Mouse (Mus musculus): ENCODE results near the gene Syne1. TPM values are rescaled to one million over a fixed set of nuclear protein-coding genes. Genes with fewer than 3 reads are reported as not detected.

Syne1 gene
- polyA plus RNA-seq, 1 experiment: 38.7 TPM

DNA sequence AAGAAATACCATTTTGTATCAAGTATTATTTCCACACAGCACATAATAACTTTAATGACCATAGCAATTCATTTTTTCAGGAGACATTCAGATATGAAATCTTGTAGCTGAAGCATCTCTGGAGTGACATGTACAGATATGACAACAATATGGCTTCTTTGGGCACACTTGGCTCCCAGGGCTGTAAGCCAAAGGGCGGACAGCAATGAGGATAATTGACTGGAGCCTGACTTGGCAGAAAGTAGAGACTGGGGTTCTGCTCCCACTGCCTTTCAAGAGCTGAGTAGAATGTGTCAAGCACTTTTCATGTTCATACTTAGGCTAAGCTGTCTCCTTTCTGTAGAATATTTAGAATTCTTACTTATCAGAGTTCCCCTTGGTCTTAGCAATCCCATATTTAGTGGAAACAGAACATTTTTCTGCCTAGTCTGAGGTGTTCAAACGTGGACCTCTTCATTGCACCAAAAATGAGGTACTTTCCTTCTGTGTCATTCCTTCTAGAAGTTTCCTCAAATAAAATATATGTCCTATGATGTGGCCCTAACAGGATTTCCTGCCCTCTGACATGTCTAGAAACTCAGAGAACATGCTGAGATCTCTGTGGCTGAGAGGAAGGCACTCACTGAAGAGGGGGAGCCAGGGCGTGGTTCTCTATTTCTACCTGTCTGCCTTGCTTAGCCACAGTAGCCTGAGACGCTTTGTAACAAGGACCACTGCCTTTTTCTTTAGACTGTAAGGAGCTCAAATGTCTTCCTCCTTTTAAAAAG, 103.1 kb downstream of the Syne1 start:
- Histone ChIP-seq H3K4me3 (ENCODE audit: insufficient read depth, low read length) (no peak overlapping the region), H3K4me1 (ENCODE audit: control insufficient read depth, insufficient read depth, low read length) (no peaks in the 10 kb centered on the region), H3K27ac (ENCODE audit: insufficient read depth, low read length) (no peak overlapping the region)
- TF ChIP-seq POLR2A (IDR thresholded peaks at IDR 0.05; ENCODE audit: low read depth, low read length): no peak
- no peak for TF ChIP-seq CTCF (IDR thresholded peaks at IDR 0.05; ENCODE audit: borderline replicate concordance, insufficient read depth, low read length)

DNA sequence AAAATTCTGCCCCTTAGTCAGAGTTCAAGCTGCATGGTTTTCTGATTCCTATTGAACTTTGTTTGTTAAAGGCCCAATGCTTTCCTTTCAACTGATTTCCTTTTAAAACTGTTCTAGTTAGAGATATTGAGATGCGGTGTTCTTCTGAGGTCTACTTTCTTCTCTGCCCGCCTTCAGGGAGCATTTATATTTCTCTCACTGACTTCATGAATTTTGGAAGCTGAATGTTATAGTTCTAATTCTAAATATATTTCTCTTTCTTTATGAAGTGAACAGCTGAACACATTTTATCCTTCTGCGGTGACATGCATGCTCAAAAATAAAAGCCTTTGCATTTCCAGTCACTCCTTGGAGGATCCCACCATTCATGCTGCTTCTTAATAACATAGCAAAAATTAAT, 106.0 kb downstream of the Syne1 start:
- Histone ChIP-seq H3K4me3 (ENCODE audit: insufficient read depth, low read length) (no peak overlapping the region), H3K4me1 (ENCODE audit: control insufficient read depth, insufficient read depth, low read length) (no peaks in the 10 kb centered on the region), H3K27ac (ENCODE audit: insufficient read depth, low read length) (no peak overlapping the region)
- TF ChIP-seq POLR2A (IDR thresholded peaks at IDR 0.05; ENCODE audit: low read depth, low read length) (no peak), CTCF (IDR thresholded peaks at IDR 0.05; ENCODE audit: borderline replicate concordance, insufficient read depth, low read length) (no peak)

DNA sequence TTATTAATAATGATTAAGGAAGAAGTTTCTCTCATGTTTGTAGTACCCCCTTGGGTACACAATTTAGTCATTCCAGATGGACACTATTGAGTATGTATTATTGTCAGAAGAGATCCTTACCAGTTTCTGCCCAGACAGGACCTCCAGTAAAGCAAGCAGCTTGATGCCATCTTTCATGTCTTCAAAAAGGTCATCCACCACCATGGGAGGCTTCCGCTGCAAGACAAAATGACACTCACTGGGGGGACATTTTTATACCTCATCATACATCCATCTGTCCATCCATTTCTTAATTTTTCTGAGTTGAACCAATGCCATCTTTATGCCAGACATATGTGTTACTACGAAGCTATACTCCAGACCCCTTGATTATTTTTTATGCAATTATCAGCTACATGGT, 108.3 kb downstream of the Syne1 start:
- TF ChIP-seq POLR2A (IDR thresholded peaks at IDR 0.05; ENCODE audit: low read depth, low read length): no peak
- no peak for TF ChIP-seq CTCF (IDR thresholded peaks at IDR 0.05; ENCODE audit: borderline replicate concordance, insufficient read depth, low read length)
- Histone ChIP-seq H3K4me1 (ENCODE audit: control insufficient read depth, insufficient read depth, low read length) (no peaks in the 10 kb centered on the region), H3K27ac (ENCODE audit: insufficient read depth, low read length) (no peak overlapping the region), H3K4me3 (ENCODE audit: insufficient read depth, low read length) (no peak overlapping the region)

DNA sequence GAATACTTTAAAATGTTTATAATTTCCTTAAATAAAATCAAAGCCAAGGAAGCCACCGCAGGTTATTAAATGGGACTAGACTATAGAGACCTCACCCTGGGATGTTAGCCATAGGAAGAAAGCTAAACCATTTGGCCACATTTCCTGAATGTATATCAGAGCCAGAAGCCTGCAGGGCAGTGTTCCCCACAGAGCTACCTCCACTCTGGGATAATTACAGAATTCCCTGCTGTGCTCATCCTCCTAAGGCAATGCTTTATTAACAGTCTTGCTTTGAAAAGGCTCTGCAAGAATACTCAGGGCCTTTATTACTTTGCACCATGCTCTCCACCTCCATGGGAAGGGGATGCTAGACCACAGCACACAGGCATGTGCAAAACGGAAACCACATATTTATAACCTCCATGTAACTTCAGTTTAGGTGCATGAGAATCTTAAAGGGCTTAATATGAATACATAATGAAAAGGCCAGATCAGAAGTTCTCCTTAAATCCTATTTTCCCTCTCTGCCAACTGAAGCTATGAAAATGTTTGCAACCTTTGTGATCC, 111.4 kb downstream of the Syne1 start:
- no peaks in the 10 kb centered on the region for H3K4me1 ChIP-seq (ENCODE audit: control insufficient read depth, insufficient read depth, low read length)
- H3K4me3 ChIP-seq (ENCODE audit: insufficient read depth, low read length): no peak overlapping the region
- no peak overlapping the region for H3K27ac ChIP-seq (ENCODE audit: insufficient read depth, low read length)
- no peak for TF ChIP-seq CTCF (IDR thresholded peaks at IDR 0.05; ENCODE audit: borderline replicate concordance, insufficient read depth, low read length)
- TF ChIP-seq POLR2A (IDR thresholded peaks at IDR 0.05; ENCODE audit: low read depth, low read length): no peak

DNA sequence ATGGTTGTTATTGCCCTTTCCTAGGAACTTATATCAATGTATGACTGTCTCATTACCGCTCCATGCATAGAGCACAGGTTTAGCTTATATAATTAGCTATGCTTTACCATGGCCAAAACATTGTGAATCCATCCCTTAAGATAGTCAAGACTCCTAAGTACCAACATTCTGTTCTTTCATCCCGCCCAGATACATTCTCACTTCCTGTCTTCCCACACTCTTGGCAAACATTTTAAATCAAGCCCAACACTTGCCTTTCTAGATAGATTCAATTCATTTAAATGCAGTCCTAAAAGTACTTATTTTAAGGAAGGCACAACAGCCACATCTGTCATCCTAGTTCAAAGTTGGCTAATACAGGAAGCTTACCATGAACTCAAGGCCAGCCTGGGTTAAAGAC, 113.5 kb downstream of the Syne1 start:
- H3K27ac ChIP-seq (ENCODE audit: insufficient read depth, low read length): no peak overlapping the region
- H3K4me3 ChIP-seq (ENCODE audit: insufficient read depth, low read length): no peak overlapping the region
- TF ChIP-seq CTCF (IDR thresholded peaks at IDR 0.05; ENCODE audit: borderline replicate concordance, insufficient read depth, low read length): no peak
- no peak for TF ChIP-seq POLR2A (IDR thresholded peaks at IDR 0.05; ENCODE audit: low read depth, low read length)
- no peaks in the 10 kb centered on the region for H3K4me1 ChIP-seq (ENCODE audit: control insufficient read depth, insufficient read depth, low read length)

DNA sequence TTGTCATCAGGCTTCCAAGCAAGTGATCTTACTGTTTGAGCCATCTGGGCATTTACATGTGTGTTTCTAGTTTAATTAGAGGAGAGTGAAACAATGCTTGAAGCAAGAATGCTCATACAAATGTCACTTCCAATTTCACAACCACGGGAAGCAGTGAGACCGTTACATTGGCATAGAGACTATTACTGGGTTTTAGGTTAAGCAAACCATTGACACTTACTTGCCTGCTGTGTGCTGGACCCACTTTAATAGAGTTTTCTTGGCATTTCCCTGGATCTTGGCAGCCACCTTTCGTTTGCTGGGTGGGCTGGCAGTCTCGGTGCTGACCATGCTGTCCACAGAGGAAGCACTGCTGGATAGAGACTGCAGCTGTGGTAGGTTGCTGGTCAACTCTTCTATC, 127.3 kb downstream of the Syne1 start:
- no peak overlapping the region for H3K4me3 ChIP-seq (ENCODE audit: insufficient read depth, low read length)
- H3K4me1 ChIP-seq (ENCODE audit: control insufficient read depth, insufficient read depth, low read length): no peaks in the 10 kb centered on the region
- no peak overlapping the region for H3K27ac ChIP-seq (ENCODE audit: insufficient read depth, low read length)
- TF ChIP-seq CTCF (IDR thresholded peaks at IDR 0.05; ENCODE audit: borderline replicate concordance, insufficient read depth, low read length) (no peak), POLR2A (IDR thresholded peaks at IDR 0.05; ENCODE audit: low read depth, low read length) (no peak)

DNA sequence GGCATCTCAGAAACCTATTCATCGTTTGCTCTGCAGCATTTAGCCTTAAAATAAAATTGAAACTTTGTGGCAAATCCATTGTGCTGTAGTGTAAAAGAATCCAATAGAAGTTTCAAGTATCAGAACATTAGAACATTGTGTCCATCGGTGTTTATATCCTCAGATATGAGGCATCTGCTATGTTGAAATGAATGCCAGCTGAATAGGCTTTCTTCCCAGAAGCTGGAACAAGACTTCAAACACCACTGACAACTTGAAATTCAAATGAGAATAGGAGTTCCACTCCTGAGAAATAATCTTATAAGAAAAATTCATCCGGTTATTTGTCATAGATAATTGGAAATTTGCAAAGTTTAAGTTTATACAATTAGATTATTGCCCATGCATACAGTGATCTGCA, 135.6 kb downstream of the Syne1 start:
- TF ChIP-seq CTCF (IDR thresholded peaks at IDR 0.05; ENCODE audit: borderline replicate concordance, insufficient read depth, low read length) (no peak), POLR2A (IDR thresholded peaks at IDR 0.05; ENCODE audit: low read depth, low read length) (no peak)
- no peak overlapping the region for H3K27ac ChIP-seq (ENCODE audit: insufficient read depth, low read length)

DNA sequence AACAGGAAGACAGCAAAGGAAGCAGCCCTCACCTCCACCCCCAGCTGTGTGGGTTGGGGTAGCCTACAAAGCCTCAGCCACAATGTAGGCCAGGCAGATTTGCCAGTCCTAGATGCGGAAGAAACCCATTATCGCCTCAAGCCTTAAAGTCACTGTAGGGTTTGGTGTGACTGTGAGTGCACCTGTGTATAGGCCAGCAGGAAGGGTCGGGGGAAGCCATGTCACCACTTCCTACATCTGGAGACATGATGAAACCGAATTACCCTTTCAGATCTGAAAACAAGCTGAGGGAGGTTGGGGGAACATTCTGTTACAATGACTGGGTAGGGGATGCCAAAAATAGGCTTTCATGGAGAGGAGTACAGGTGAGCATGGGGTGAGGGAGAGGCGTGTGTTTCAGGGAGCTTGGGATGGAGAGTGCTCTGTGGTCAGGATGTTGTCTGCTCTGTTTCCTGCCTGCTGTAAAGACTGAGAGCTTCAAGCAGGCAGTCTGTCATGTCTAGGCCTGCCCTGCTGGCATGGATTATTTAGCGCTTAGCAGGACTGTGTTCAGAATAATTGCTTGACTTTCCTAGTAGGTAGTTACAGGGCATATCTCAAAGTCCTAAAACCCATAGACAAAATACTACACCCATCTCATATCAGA, 167.0 kb downstream of the Syne1 start:
- H3K4me3 ChIP-seq (ENCODE audit: insufficient read depth, low read length): no peak overlapping the region
- no peak overlapping the region for H3K27ac ChIP-seq (ENCODE audit: insufficient read depth, low read length)
- TF ChIP-seq POLR2A (IDR thresholded peaks at IDR 0.05; ENCODE audit: low read depth, low read length) (no peak), CTCF (IDR thresholded peaks at IDR 0.05; ENCODE audit: borderline replicate concordance, insufficient read depth, low read length) (no peak)
- H3K4me1 ChIP-seq (ENCODE audit: control insufficient read depth, insufficient read depth, low read length): no peaks in the 10 kb centered on the region

More for the DNA sequence above, 135.6 kb downstream of the Syne1 start:
- Histone ChIP-seq H3K4me3 (ENCODE audit: insufficient read depth, low read length) (no peak overlapping the region), H3K4me1 (ENCODE audit: control insufficient read depth, insufficient read depth, low read length) (no peaks in the 10 kb centered on the region)

DNA sequence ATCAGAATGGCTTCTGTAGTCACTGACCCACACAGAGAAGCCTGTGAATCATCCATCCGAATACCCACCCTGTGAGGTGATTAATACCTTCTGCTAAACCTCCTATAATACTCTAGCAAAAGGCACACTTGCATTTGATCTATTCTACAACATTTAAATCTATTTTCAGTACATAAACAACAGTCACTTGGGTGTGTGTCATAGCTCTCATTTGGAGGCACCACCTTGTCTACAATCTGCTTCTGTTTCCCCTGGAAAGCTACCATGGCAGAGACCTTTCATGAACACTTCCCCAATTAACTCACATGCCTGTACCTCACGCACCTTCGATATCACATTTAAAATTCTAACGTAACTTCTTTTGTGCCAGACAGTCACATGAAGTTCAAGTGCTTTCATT, 169.7 kb downstream of the Syne1 start:
- no peak for TF ChIP-seq POLR2A (IDR thresholded peaks at IDR 0.05; ENCODE audit: low read depth, low read length)
- TF ChIP-seq CTCF (IDR thresholded peaks at IDR 0.05; ENCODE audit: borderline replicate concordance, insufficient read depth, low read length): no peak
- no peak overlapping the region for H3K27ac ChIP-seq (ENCODE audit: insufficient read depth, low read length)

DNA sequence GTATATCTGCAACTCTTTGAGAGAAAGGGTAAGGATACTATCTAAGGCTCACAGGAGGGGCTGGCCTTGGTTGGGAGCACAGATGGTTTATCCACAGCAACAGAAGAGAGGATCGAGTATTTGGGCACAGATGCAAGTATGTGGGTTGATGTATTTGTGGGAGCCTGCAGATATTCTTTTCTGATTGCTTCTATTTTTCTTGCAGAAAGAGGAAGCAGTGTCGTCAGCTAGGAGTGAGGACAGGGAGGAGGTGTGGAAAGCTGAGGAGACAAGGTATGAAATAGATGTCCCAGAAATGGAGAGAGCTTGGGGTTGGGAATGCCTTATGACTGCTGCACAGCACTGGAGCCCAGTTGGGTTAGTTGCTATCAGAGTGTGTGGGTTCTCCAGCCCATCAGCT, 172.3 kb downstream of the Syne1 start:
- TF ChIP-seq CTCF (IDR thresholded peaks at IDR 0.05; ENCODE audit: borderline replicate concordance, insufficient read depth, low read length) (no peak), POLR2A (IDR thresholded peaks at IDR 0.05; ENCODE audit: low read depth, low read length) (no peak)
- no peak overlapping the region for H3K27ac ChIP-seq (ENCODE audit: insufficient read depth, low read length)
- H3K4me3 ChIP-seq (ENCODE audit: insufficient read depth, low read length): no peak overlapping the region
- no peaks in the 10 kb centered on the region for H3K4me1 ChIP-seq (ENCODE audit: control insufficient read depth, insufficient read depth, low read length)

More for the DNA sequence above, 169.7 kb downstream of the Syne1 start:
- Histone ChIP-seq H3K4me3 (ENCODE audit: insufficient read depth, low read length) (no peak overlapping the region), H3K4me1 (ENCODE audit: control insufficient read depth, insufficient read depth, low read length) (no peaks in the 10 kb centered on the region)
